Mouse (Mus musculus): Measurements from ENCODE around the gene Stambpl1. TPM values are rescaled to one million over a fixed set of nuclear protein-coding genes. Genes with fewer than 3 reads are reported as not detected.

Gene Stambpl1
- polyA plus RNA-seq, 1 experiment from 2014 or later, result 13.0 TPM

DNA sequence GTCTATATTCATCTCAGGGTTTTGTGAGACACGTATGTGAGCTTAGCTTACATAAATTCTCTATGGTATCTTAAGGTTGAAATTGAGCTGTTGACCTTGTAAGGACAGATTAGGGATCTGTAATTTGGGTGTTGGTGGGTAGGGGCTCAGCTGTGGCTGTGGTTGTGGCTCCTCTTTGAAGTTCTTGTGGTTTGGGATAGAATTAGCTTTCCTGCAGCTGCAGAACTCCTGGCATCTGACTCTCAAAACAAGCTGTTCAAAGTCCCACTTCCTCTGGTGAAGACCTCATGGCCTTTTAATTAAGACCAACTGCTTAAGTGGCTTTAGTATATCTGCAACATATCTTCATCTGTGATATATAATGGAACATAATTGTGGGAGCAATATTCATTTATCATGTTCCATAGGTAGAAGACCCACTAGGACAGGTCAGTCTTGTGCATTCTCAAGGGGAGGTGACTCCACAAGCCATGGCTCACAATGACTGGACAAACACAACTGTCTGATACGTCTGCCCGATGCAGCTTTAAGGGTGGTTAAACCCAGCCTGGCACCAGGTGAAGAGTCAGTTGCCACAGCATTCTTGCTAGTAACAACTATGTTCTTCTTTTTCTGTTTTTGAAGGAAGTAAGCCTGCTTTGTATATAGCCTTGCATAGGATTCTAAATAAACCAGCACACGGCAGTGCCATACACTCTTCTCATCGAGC, 27.4 kb downstream of the Stambpl1 start:
- no peaks in the 10 kb centered on the region for H3K4me1 ChIP-seq (replicated peaks; ENCODE audit: control insufficient read depth, insufficient read depth)
- no peaks in the 10 kb centered on the region for H3K27me3 ChIP-seq (ENCODE audit: control insufficient read depth, insufficient read depth, low read length)
- ATAC-seq (ENCODE audit: low FRiP score, low TSS enrichment) (no peak), DNase-seq (ENCODE audit: low spot score) (no peak)
- H3K36me3 ChIP-seq (ENCODE audit: control insufficient read depth, insufficient read depth, low read length), result no peaks in the 10 kb centered on the region
- TF ChIP-seq EP300 (optimal IDR thresholded peaks at IDR 0.05) (no peak), CTCF (IDR thresholded peaks at IDR 0.05; ENCODE audit: low read depth) (no peak)
- H3K9me3 ChIP-seq (ENCODE audit: control insufficient read depth, low read length), result no peaks in the 10 kb centered on the region
- H3K4me2 ChIP-seq (replicated peaks; ENCODE audit: low read depth), result no peak overlapping the region
- WGBS, result 88% methylated on average over 5 of the region's 5 CpGs
- H3K27ac ChIP-seq (replicated peaks), result no peak overlapping the region
- H3K9ac ChIP-seq (ENCODE audit: low read length), result no peak overlapping the region
- H3K4me3 ChIP-seq (ENCODE audit: low read depth, low read length), result no peak overlapping the region

- DNase-seq (ENCODE audit: low spot score), result peak; percentile 37
- WGBS, result 51% methylated on average over 3 of the region's 3 CpGs
- peak; percentile 76 for ATAC-seq (ENCODE audit: low FRiP score, low TSS enrichment)
- H3K9ac ChIP-seq (ENCODE audit: low read length), result no peak overlapping the region
- TF ChIP-seq CTCF (IDR thresholded peaks at IDR 0.05; ENCODE audit: low read depth), result no peak
- TF ChIP-seq EP300 (optimal IDR thresholded peaks at IDR 0.05), result no peak
- no peaks in the 10 kb centered on the region for H3K27me3 ChIP-seq (ENCODE audit: control insufficient read depth, insufficient read depth, low read length)
- H3K4me3 ChIP-seq (ENCODE audit: low read depth, low read length), result no peak overlapping the region
- H3K9me3 ChIP-seq (ENCODE audit: control insufficient read depth, low read length), result no peaks in the 10 kb centered on the region
- no peaks in the 10 kb centered on the region for H3K4me1 ChIP-seq (replicated peaks; ENCODE audit: control insufficient read depth, insufficient read depth)
- no peak overlapping the region for H3K4me2 ChIP-seq (replicated peaks; ENCODE audit: low read depth)
- 0 out of 2 replicates have a peak overlapping the region, but pooled peaks have one; percentile 56 for H3K27ac ChIP-seq (replicated peaks)
- H3K36me3 ChIP-seq (ENCODE audit: control insufficient read depth, insufficient read depth, low read length), result no peaks in the 10 kb centered on the region
Observed at GRCm38 (mm10) chr19:34220732-34221380, 28.8 kb downstream of the Stambpl1 start.

- H3K4me2 ChIP-seq (replicated peaks; ENCODE audit: low read depth), result no peak overlapping the region
- no peaks in the 10 kb centered on the region for H3K36me3 ChIP-seq (ENCODE audit: control insufficient read depth, insufficient read depth, low read length)
- ATAC-seq (ENCODE audit: low FRiP score, low TSS enrichment), result no peak
- H3K4me3 ChIP-seq (ENCODE audit: low read depth, low read length), result no peak overlapping the region
- H3K4me1 ChIP-seq (replicated peaks; ENCODE audit: control insufficient read depth, insufficient read depth), result no peaks in the 10 kb centered on the region
- H3K27ac ChIP-seq (replicated peaks), result no peak overlapping the region
- TF ChIP-seq CTCF (IDR thresholded peaks at IDR 0.05; ENCODE audit: low read depth), result no peak
- no peak for DNase-seq (ENCODE audit: low spot score)
- H3K9ac ChIP-seq (ENCODE audit: low read length), result no peak overlapping the region
- no peaks in the 10 kb centered on the region for H3K27me3 ChIP-seq (ENCODE audit: control insufficient read depth, insufficient read depth, low read length)
- H3K9me3 ChIP-seq (ENCODE audit: control insufficient read depth, low read length), result no peaks in the 10 kb centered on the region
- 85% methylated on average over 3 of the region's 3 CpGs for WGBS
Observed at GRCm38 (mm10) chr19:34222805-34223204, 30.8 kb downstream of the Stambpl1 start.

GRCm38 (mm10) chr19:34231596-34231995, 39.6 kb downstream of the Stambpl1 start:
- no peaks in the 10 kb centered on the region for H3K36me3 ChIP-seq (ENCODE audit: control insufficient read depth, insufficient read depth, low read length)
- H3K4me2 ChIP-seq (replicated peaks; ENCODE audit: low read depth), result no peak overlapping the region
- no peaks in the 10 kb centered on the region for H3K27me3 ChIP-seq (ENCODE audit: control insufficient read depth, insufficient read depth, low read length)
- 68% methylated on average over 7 of the region's 7 CpGs for WGBS
- H3K9ac ChIP-seq (ENCODE audit: low read length), result no peak overlapping the region
- DNase-seq (ENCODE audit: low spot score) (no peak), ATAC-seq (ENCODE audit: low FRiP score, low TSS enrichment) (no peak)
- H3K27ac ChIP-seq (replicated peaks), result no peak overlapping the region
- no peaks in the 10 kb centered on the region for H3K9me3 ChIP-seq (ENCODE audit: control insufficient read depth, low read length)
- no peak for TF ChIP-seq EP300 (optimal IDR thresholded peaks at IDR 0.05)
- TF ChIP-seq CTCF (IDR thresholded peaks at IDR 0.05; ENCODE audit: low read depth), result no peak
- H3K4me3 ChIP-seq (ENCODE audit: low read depth, low read length), result no peak overlapping the region
- H3K4me1 ChIP-seq (replicated peaks; ENCODE audit: control insufficient read depth, insufficient read depth), result no peaks in the 10 kb centered on the region

DNA sequence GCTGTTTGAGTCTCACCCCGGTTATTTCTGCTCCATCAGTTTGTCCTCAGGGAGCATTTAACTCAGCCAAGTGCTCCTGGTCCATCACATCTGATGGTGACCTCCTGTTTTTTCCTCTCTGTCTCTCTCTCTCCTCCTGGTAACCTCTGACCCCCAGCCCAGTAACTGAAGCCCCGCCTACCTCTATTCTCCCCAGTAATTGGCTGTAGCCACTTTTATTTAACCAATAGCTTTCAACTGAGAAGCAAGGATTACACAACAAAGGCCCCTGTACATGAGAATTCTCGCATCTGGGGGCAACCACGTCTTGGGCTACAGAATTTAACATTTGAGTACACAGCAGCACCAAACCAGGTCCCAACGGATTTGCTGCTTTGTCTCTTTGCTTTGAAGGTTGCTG, 40.3 kb downstream of the Stambpl1 start:
- no peaks in the 10 kb centered on the region for H3K4me1 ChIP-seq (replicated peaks; ENCODE audit: control insufficient read depth, insufficient read depth)
- no peak overlapping the region for H3K4me3 ChIP-seq (ENCODE audit: low read depth, low read length)
- no peaks in the 10 kb centered on the region for H3K27me3 ChIP-seq (ENCODE audit: control insufficient read depth, insufficient read depth, low read length)
- no peak overlapping the region for H3K27ac ChIP-seq (replicated peaks)
- H3K9ac ChIP-seq (ENCODE audit: low read length), result no peak overlapping the region
- no peak for ATAC-seq (ENCODE audit: low FRiP score, low TSS enrichment)
- no peaks in the 10 kb centered on the region for H3K36me3 ChIP-seq (ENCODE audit: control insufficient read depth, insufficient read depth, low read length)
- TF ChIP-seq CTCF (IDR thresholded peaks at IDR 0.05; ENCODE audit: low read depth) (no peak), EP300 (optimal IDR thresholded peaks at IDR 0.05) (no peak)
- 60% methylated on average over 5 of the region's 5 CpGs for WGBS
- no peak overlapping the region for H3K4me2 ChIP-seq (replicated peaks; ENCODE audit: low read depth)
- no peaks in the 10 kb centered on the region for H3K9me3 ChIP-seq (ENCODE audit: control insufficient read depth, low read length)
- DNase-seq (ENCODE audit: low spot score), result no peak

DNA sequence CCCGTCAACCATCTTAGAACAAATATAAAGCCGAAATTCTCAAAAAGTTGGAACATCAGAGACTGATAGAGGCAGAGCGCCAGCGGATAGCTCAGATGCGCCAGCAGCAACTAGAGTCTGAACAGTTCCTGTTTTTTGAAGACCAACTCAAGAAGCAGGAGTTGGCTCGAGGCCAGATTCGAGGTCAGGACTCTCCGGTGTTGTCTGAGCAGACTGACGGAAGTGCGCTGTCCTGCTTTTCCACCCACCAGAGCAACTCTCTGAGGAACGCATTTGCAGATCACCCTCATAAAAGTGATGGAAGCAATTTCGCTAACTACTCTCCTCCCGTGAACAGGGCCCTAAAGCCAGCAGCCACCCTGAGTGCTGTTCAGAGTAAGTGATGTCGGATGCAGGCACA, 41.9 kb downstream of the Stambpl1 start:
- no peaks in the 10 kb centered on the region for H3K27me3 ChIP-seq (ENCODE audit: control insufficient read depth, insufficient read depth, low read length)
- H3K4me2 ChIP-seq (replicated peaks; ENCODE audit: low read depth), result no peak overlapping the region
- no peak overlapping the region for H3K4me3 ChIP-seq (ENCODE audit: low read depth, low read length)
- H3K36me3 ChIP-seq (ENCODE audit: control insufficient read depth, insufficient read depth, low read length), result 0 out of 2 replicates have a peak, but pooled peaks cover 1% of the 10 kb centered on the region
- ATAC-seq (ENCODE audit: low FRiP score, low TSS enrichment) (no peak; the same call in 1 of the 2 replicates), DNase-seq (ENCODE audit: low spot score) (no peak)
- no peak overlapping the region for H3K27ac ChIP-seq (replicated peaks)
- no peak overlapping the region for H3K9ac ChIP-seq (ENCODE audit: low read length)
- WGBS, result 71% methylated on average over 14 of the region's 14 CpGs
- no peaks in the 10 kb centered on the region for H3K4me1 ChIP-seq (replicated peaks; ENCODE audit: control insufficient read depth, insufficient read depth)
- H3K9me3 ChIP-seq (ENCODE audit: control insufficient read depth, low read length), result no peaks in the 10 kb centered on the region
- TF ChIP-seq EP300 (optimal IDR thresholded peaks at IDR 0.05), result no peak
- no peak for TF ChIP-seq CTCF (IDR thresholded peaks at IDR 0.05; ENCODE audit: low read depth)

Measured in stomach, postnatal 0 days (tissue).